Mouse (Mus musculus) heart, postnatal 0 days (tissue): Measurements from ENCODE around the gene Akr7a5.

Source experiments
- CTCF ChIP-seq: IDR thresholded peaks from 2 replicates; pipeline ENCODE4 v1.5.1; 2016; ENCODE audit warnings: antibody characterized with exemption, control low read depth, low read depth
- EP300 ChIP-seq: IDR thresholded peaks from 2 replicates; pipeline ENCODE4 v1.6.1; 2016; ENCODE audit warnings: antibody characterized with exemption, low read depth

GRCm38 (mm10) chr4:139340835-139341234, 30.3 kb downstream of the Akr7a5 start:
- TF ChIP-seq CTCF = no peak
- no peak for TF ChIP-seq EP300
